Mouse (Mus musculus): ENCODE measurements around the gene Krt79. TPM values are rescaled to one million over a fixed set of nuclear protein-coding genes. Genes with fewer than 3 reads are reported as not detected.

Krt79 gene
- total RNA-seq (2012; rRNA removed) (not detected in 2 replicates), total RNA-seq (2014; rRNA removed) (not detected in 2 replicates), polyA plus RNA-seq (2012; ENCODE audit: insufficient read length, low read depth) (not detected in 2 replicates)

DNA sequence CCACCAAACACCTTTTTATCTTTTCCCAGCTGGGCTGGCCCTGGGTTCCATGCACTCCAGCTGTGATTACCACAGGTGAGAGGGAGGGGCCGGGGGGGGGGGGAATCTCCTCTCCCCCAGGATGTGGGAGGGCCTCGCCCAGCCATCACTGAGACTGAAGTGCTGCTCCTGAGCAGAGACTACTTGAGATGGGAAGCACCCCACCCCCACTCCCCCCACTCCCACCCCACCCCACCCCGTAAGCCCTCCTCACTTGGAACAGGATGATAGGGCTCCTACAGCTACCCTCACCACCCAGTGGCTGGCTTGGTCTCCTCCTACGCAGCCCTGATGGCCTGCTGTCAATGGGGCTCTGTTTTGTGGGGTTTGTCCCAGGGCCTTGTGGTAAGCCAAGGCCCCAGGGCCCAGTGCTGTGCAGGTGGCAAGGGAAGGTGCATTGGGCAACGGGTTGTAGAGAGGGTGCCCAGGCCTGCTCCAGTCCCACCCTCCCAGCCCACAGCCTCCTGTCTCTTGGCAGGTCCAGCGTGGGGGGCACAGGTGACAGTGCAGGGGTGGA, at the start of gene Krt79:
TSS of gene Krt79 (minus strand) at position 51 of the 556 bp plus-strand sequence.
- in situ Hi-C loops (cut with MboI; ENCODE audit: low pct_ligation_motif_present, low pct_unique_long_range_greater_than_20kb, low sequenced_read_pairs): no loop called here
- Histone ChIP-seq H3K9me3 (replicated peaks; ENCODE audit: low read length) (no peaks in the 10 kb centered on the region), H3K4me2 (ENCODE audit: insufficient read depth, low read depth, poor library complexity, severe bottlenecking) (no peak within 1 kb of the TSS), H3K4me3 (replicated peaks in 1 of 3; ENCODE audit: low read depth in 2 of 3, low read length in 2 of 3, poor library complexity in 1 of 3) (no peak within 1 kb of the TSS), H3K9ac (ENCODE audit: insufficient read depth, low read depth) (no peak within 1 kb of the TSS), H3K27ac (ENCODE audit: insufficient read depth, low read depth) (no peak within 1 kb of the TSS), H3K79me2 (replicated peaks; ENCODE audit: control insufficient read depth, extremely low read depth, insufficient read depth, poor library complexity, severe bottlenecking) (no peaks in the 10 kb centered on the region), H3K36me3 (replicated peaks in 1 of 2; ENCODE audit: control insufficient read depth in 1 of 2, insufficient read depth in 1 of 2, low read length in 1 of 2) (no peaks in the 10 kb centered on the region), H3K4me1 (ENCODE audit: control insufficient read depth in 1 of 2, insufficient read depth in 2 of 2) (no peaks in the 10 kb centered on the region), H3K27me3 (replicated peaks) (peaks cover 92% of the 10 kb centered on the region)
- no peak for DNase-seq (ENCODE audit: extremely low read depth)
- dilution Hi-C loops (cut with MboI; ENCODE audit: extremely low pct_ligation_motif_present, extremely low pct_unique_long_range_greater_than_20kb, low sequenced_read_pairs): no loop called here
- TF ChIP-seq EP300 (IDR thresholded peaks at IDR 0.05; ENCODE audit: low read length) (no peak), CHD2 (IDR thresholded peaks at IDR 0.05; ENCODE audit: low read length) (no peak), JUND (conservative IDR thresholded peaks at IDR 0.05; ENCODE audit: low read depth, low read length) (no peak), ZC3H11A (IDR thresholded peaks at IDR 0.05; ENCODE audit: low read depth, low read length) (no peak), CTCF (conservative IDR thresholded peaks at IDR 0.05 in 1 of 2, IDR thresholded peaks at IDR 0.05 in 1 of 2; ENCODE audit: low read depth in 2 of 2, low read length in 2 of 2) (no peak), MAZ (IDR thresholded peaks at IDR 0.05; ENCODE audit: low read depth, low read length) (no peak), NELFE (IDR thresholded peaks at IDR 0.05; ENCODE audit: low read depth, low read length) (no peak), SIN3A (IDR thresholded peaks at IDR 0.05; ENCODE audit: low read length) (no peak), E2F4 (IDR thresholded peaks at IDR 0.05; ENCODE audit: insufficient replicate concordance, low read depth, low read length) (no peak), TBP (conservative IDR thresholded peaks at IDR 0.05; ENCODE audit: low read depth, low read length) (no peak), PAX5 (IDR thresholded peaks at IDR 0.05; ENCODE audit: low read length) (no peak), MAFK (IDR thresholded peaks at IDR 0.05; ENCODE audit: insufficient replicate concordance, low read length) (no peak), IRF4 (IDR thresholded peaks at IDR 0.05; ENCODE audit: low read depth, low read length) (no peak), ZKSCAN1 (IDR thresholded peaks at IDR 0.05; ENCODE audit: borderline replicate concordance, low read depth, low read length) (no peak), SMC3 (IDR thresholded peaks at IDR 0.05; ENCODE audit: low read depth, low read length) (no peak), RCOR1 (conservative IDR thresholded peaks at IDR 0.05; ENCODE audit: low read depth, low read length) (no peak), MYC (IDR thresholded peaks at IDR 0.05; ENCODE audit: low read depth, low read length) (no peak), USF2 (conservative IDR thresholded peaks at IDR 0.05; ENCODE audit: low read depth, low read length) (no peak), MXI1 (IDR thresholded peaks at IDR 0.05; ENCODE audit: low read depth, low read length) (no peak)

DNA sequence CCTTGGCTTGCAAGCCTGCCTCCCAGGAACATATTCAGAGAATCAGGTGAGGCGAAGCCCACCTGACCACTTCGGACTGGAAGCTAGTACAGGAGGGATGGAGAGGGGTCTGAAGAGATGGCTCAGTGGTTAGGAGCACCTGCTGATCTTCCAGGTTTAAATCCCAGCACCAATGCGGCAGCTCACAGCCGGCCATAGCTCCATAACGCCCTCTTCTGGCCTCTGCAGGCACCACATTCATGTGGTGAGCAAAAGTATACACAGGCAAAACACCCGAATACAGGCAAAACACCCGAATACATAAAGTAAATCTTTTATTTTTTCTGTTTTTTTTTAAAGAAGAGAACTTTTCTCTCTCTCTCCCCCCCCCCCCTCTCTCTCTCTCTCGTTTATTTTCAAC, 48.6 kb upstream of the Krt79 start:
- Histone ChIP-seq H3K36me3 (replicated peaks in 1 of 2; ENCODE audit: control insufficient read depth in 1 of 2, insufficient read depth in 1 of 2, low read length in 1 of 2) (no peaks in the 10 kb centered on the region), H3K27me3 (replicated peaks) (peaks cover 53% of the 10 kb centered on the region), H3K9ac (ENCODE audit: insufficient read depth, low read depth) (no peak overlapping the region), H3K79me2 (replicated peaks; ENCODE audit: control insufficient read depth, extremely low read depth, insufficient read depth, poor library complexity, severe bottlenecking) (no peaks in the 10 kb centered on the region), H3K4me2 (ENCODE audit: insufficient read depth, low read depth, poor library complexity, severe bottlenecking) (no peak overlapping the region), H3K4me3 (replicated peaks in 1 of 3; ENCODE audit: low read depth in 2 of 3, low read length in 2 of 3, poor library complexity in 1 of 3) (no peak overlapping the region), H3K27ac (ENCODE audit: insufficient read depth, low read depth) (no peak overlapping the region), H3K9me3 (replicated peaks; ENCODE audit: low read length) (no peaks in the 10 kb centered on the region), H3K4me1 (ENCODE audit: control insufficient read depth in 1 of 2, insufficient read depth in 2 of 2) (peaks cover 1 to 20% of the 10 kb centered on the region in 2 experiments; a peak in 3 of 4 replicates)
- no peak for DNase-seq (ENCODE audit: extremely low read depth)
- in situ Hi-C loops (cut with MboI; ENCODE audit: low pct_ligation_motif_present, low pct_unique_long_range_greater_than_20kb, low sequenced_read_pairs) (no loop called here), dilution Hi-C loops (cut with MboI; ENCODE audit: extremely low pct_ligation_motif_present, extremely low pct_unique_long_range_greater_than_20kb, low sequenced_read_pairs) (no loop called here)
- no peak for TF ChIP-seq GABPA (IDR thresholded peaks at IDR 0.05; ENCODE audit: insufficient replicate concordance, low read depth, low read length)
- TF ChIP-seq CTCF (conservative IDR thresholded peaks at IDR 0.05 in 1 of 2, IDR thresholded peaks at IDR 0.05 in 1 of 2; ENCODE audit: low read depth in 2 of 2, low read length in 2 of 2): peak; percentile 20 to 36; a peak in 3 of 4 replicates
- no peak for TF ChIP-seq ZNF384 (IDR thresholded peaks at IDR 0.05; ENCODE audit: low read depth, low read length)
- no peak for TF ChIP-seq ZKSCAN1 (IDR thresholded peaks at IDR 0.05; ENCODE audit: borderline replicate concordance, low read depth, low read length)
- TF ChIP-seq JUND (conservative IDR thresholded peaks at IDR 0.05; ENCODE audit: low read depth, low read length): no peak
